Mouse (Mus musculus): ENCODE results near the gene Armcx1.
"Not testable (repeated sequence)": the region's sequence is repeated elsewhere in the genome, so short reads cannot be mapped to it uniquely, and the experiment has no call there.

The Armcx1 gene

GRCm38 (mm10) chrX:134717752-134718308 is at the start of gene Armcx1:
Gene Armcx1, plus strand, starts transcription at chrX:134717963.
- in situ Hi-C loops (cut with MboI, MseI) = no loop called here

- in situ Hi-C loops (cut with MboI, MseI) = no loop called here
Observed at GRCm38 (mm10) chrX:134675022-134675421, 42.7 kb upstream of the Armcx1 start.

GRCm38 (mm10) chrX:134675959-134676358 is 41.8 kb upstream of the Armcx1 start:
- in situ Hi-C loops (cut with MboI, MseI) = no loop called here

GRCm38 (mm10) chrX:134684936-134685335 is 32.8 kb upstream of the Armcx1 start:
- in situ Hi-C loops (cut with MboI, MseI) = no loop called here

- in situ Hi-C loops (cut with MboI, MseI) = no loop called here
Observed at GRCm38 (mm10) chrX:134686267-134686666, 31.5 kb upstream of the Armcx1 start, which contains the start of gene Armcx4. Gene Armcx4, plus strand, starts transcription at chrX:134686519.

GRCm38 (mm10) chrX:134686739-134687171 is 31.0 kb upstream of the Armcx1 start:
- in situ Hi-C loops (cut with MboI, MseI) = no loop called here

- in situ Hi-C loops (cut with MboI, MseI) = no loop called here
Observed at GRCm38 (mm10) chrX:134689676-134690075, 28.1 kb upstream of the Armcx1 start.

GRCm38 (mm10) chrX:134690871-134691539 is 26.8 kb upstream of the Armcx1 start:
- in situ Hi-C loops (cut with MboI, MseI) = no loop called here

GRCm38 (mm10) chrX:134691540-134691935 is 26.2 kb upstream of the Armcx1 start:
- in situ Hi-C loops (cut with MboI, MseI) = no loop called here

GRCm38 (mm10) chrX:134716863-134717262 is 900 bp upstream of the Armcx1 start:
- in situ Hi-C loops (cut with MboI, MseI) = no loop called here

GRCm38 (mm10) chrX:134718524-134718923 is 761 bp downstream of the Armcx1 start:
- in situ Hi-C loops (cut with MboI, MseI) = no loop called here

GRCm38 (mm10) chrX:134723762-134724161 is 6.0 kb downstream of the Armcx1 start:
- in situ Hi-C loops (cut with MboI, MseI) = not testable (repeated sequence)

GRCm38 (mm10) chrX:134729778-134730177 is 12.0 kb downstream of the Armcx1 start:
- in situ Hi-C loops (cut with MboI, MseI) = loop anchor here (5.0 kb wide), 1 partner anchor 198 kb away; no protein-coding TSS in a partner anchor

GRCm38 (mm10) chrX:134737796-134738195 is 20.0 kb downstream of the Armcx1 start:
- in situ Hi-C loops (cut with MboI, MseI) = no loop called here

GRCm38 (mm10) chrX:134739160-134739559 is 21.4 kb downstream of the Armcx1 start:
- in situ Hi-C loops (cut with MboI, MseI) = no loop called here

- in situ Hi-C loops (cut with MboI, MseI) = no loop called here
Observed at GRCm38 (mm10) chrX:134741862-134742261, 24.1 kb downstream of the Armcx1 start.

GRCm38 (mm10) chrX:134746459-134746858 is 28.7 kb downstream of the Armcx1 start:
- in situ Hi-C loops (cut with MboI, MseI) = no loop called here

GRCm38 (mm10) chrX:134750764-134751592 is 33.2 kb downstream of the Armcx1 start, which contains the start of gene Armcx6:
Gene Armcx6, minus strand, starts transcription at chrX:134751417.
- in situ Hi-C loops (cut with MboI, MseI) = no loop called here

- in situ Hi-C loops (cut with MboI, MseI) = no loop called here
Observed at GRCm38 (mm10) chrX:134751910-134752309, 34.1 kb downstream of the Armcx1 start.

- in situ Hi-C loops (cut with MboI, MseI) = no loop called here
Observed at GRCm38 (mm10) chrX:134752584-134752983, 34.8 kb downstream of the Armcx1 start.

- in situ Hi-C loops (cut with MboI, MseI) = no loop called here
Observed at GRCm38 (mm10) chrX:134756434-134757292, 38.9 kb downstream of the Armcx1 start, which contains the start of gene Armcx3. Gene Armcx3, plus strand, starts transcription at chrX:134756595.
